Mouse (Mus musculus) megakaryocyte, embryonic 14.5 days (primary cell): ENCODE measurements around the gene Myo1d.

Source experiments
- FLI1 ChIP-seq: IDR thresholded peaks from 2 replicates; pipeline ENCODE4 v1.6.1; 2012; ENCODE audit warnings: low read length, inconsistent platforms, mixed read lengths
- GATA1 ChIP-seq: IDR thresholded peaks from 3 replicates; pipeline ENCODE4 v1.6.1; 2012; ENCODE audit warnings: mixed read lengths, low read length, inconsistent platforms, borderline replicate concordance

- TF ChIP-seq GATA1 (no peak), FLI1 (no peak)
Measured at GRCm38 (mm10) chr11:80483536-80484067, 296.2 kb downstream of the Myo1d start.
